In the genomic region with DNA sequence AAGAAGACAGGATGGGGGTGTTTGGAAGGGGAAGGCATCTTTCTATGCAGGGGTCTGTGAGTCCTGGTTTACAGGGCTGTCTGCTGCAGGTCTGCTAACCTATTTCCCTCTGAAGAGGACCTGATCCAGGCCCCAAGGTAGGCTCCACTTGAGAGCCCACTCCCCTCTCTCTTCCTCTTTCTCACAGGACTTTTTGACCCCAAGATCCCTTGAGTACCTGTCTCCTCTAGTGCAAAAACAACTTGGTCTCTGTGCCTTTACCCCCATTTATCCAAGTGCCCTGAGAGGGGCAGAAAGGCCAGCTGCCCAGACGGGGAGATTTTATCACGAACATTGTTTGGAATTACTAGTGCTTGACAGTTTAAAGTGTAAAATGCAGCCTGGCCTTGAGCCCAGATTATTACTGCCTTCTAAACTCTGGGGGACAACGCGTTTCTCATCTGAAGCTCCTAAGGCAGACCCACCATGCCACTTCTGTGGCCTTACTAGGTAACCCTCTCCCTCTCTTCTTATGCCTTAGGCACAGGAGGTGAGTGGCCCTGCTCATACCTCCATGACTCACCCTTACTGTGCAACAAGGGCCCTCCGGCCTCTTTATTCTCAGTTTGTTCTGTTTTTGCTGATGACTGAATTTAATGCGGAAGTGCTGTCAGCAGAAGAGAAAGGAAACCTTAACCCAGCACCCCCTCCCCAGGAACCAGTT, we compare ENCODE assay signal across 8 mouse cellular contexts.
DNase-seq lines count a peak whose midpoint lies in the region; ATAC-seq and TF ChIP-seq lines count a peak whose summit lies in the region.

No protein-coding gene starts in this region.

- H3K4me1 ChIP-seq in embryonic facial prominence, embryonic 13.5 days, result peaks cover 79% of the 10 kb centered on the region
- peaks cover 67% of the 10 kb centered on the region for H3K4me1 ChIP-seq in intestine, embryonic 16.5 days (ENCODE audit: control insufficient read depth, insufficient read depth, low read length)
- peaks cover 72% of the 10 kb centered on the region for H3K4me1 ChIP-seq in lung, embryonic 14.5 days (ENCODE audit: insufficient read depth)
- peaks cover 65% of the 10 kb centered on the region for H3K4me1 ChIP-seq in small intestine, adult 2 months (ENCODE audit: control insufficient read depth, insufficient read depth, insufficient read length, low read length)

- WGBS in embryonic facial prominence, embryonic 13.5 days, result 57% methylated on average over 6 of the region's 6 CpGs
- WGBS in intestine, embryonic 16.5 days, result 20% methylated on average over 6 of the region's 6 CpGs
- 19% methylated on average over 6 of the region's 6 CpGs for whole genome bisulfite sequencing in lung, embryonic 14.5 days
- WGBS in small intestine, adult 2 months, result 8% methylated on average over 6 of the region's 6 CpGs

- peak overlapping the region; percentile 99 for H3K27ac ChIP-seq in embryonic facial prominence, embryonic 13.5 days
- peak overlapping the region; percentile 100 for H3K27ac ChIP-seq in intestine, embryonic 16.5 days (ENCODE audit: low read length)
- H3K27ac ChIP-seq in lung, embryonic 14.5 days (ENCODE audit: low read depth), result peak overlapping the region; percentile 94
- H3K27ac ChIP-seq in small intestine, adult 2 months (ENCODE audit: insufficient read depth, low read depth, low read length), result peak overlapping the region; percentile 100

- no peak overlapping the region for H3K4me2 ChIP-seq in embryonic facial prominence, embryonic 13.5 days
- H3K4me2 ChIP-seq in intestine, embryonic 16.5 days (ENCODE audit: low read depth, low read length), result peak overlapping the region; percentile 14; the same call in 1 of the 2 replicates
- no peak overlapping the region for H3K4me2 ChIP-seq in lung, embryonic 14.5 days

- no peaks in the 10 kb centered on the region for H3K36me3 ChIP-seq in embryonic facial prominence, embryonic 13.5 days
- no peaks in the 10 kb centered on the region for H3K36me3 ChIP-seq in intestine, embryonic 16.5 days (ENCODE audit: control insufficient read depth, insufficient read depth, low read length)
- H3K36me3 ChIP-seq in lung, embryonic 14.5 days (ENCODE audit: insufficient read depth), result no peaks in the 10 kb centered on the region
- no peaks in the 10 kb centered on the region for H3K36me3 ChIP-seq in small intestine, adult 2 months (ENCODE audit: control insufficient read depth, insufficient read depth, low read length)

- DNase-seq in adrenal gland, adult (ENCODE audit: inconsistent age in 2 of 2, low spot score in 1 of 2), result peak; percentile 56 to 83
- DNase-seq in adrenal gland, postnatal 14 days, result no peak
- DNase-seq in lung, embryonic 14.5 days, result peak; percentile 84
- DNase-seq in frontal cortex, postnatal 36 days (ENCODE audit: low spot score in 2 of 2), result no peak
- no peak for DNase-seq in spleen, postnatal 14 days (ENCODE audit: low spot score in 2 of 2)

- H3K9ac ChIP-seq in embryonic facial prominence, embryonic 13.5 days, result 0 out of 2 replicates have a peak overlapping the region, but pooled peaks have one; percentile 36
- H3K9ac ChIP-seq in intestine, embryonic 16.5 days (ENCODE audit: low read depth, low read length), result peak overlapping the region; percentile 70
- H3K9ac ChIP-seq in lung, embryonic 14.5 days, result no peak overlapping the region

- no peaks in the 10 kb centered on the region for H3K27me3 ChIP-seq in embryonic facial prominence, embryonic 13.5 days
- no peaks in the 10 kb centered on the region for H3K27me3 ChIP-seq in intestine, embryonic 16.5 days (replicated peaks; ENCODE audit: control insufficient read depth, insufficient read depth, low read length)
- H3K27me3 ChIP-seq in lung, embryonic 14.5 days (ENCODE audit: insufficient read depth, low read length), result no peaks in the 10 kb centered on the region
- H3K27me3 ChIP-seq in small intestine, adult 2 months (ENCODE audit: control insufficient read depth, insufficient read depth, low read length), result no peaks in the 10 kb centered on the region

- H3K4me3 ChIP-seq in embryonic facial prominence, embryonic 13.5 days, result no peak overlapping the region
- H3K4me3 ChIP-seq in intestine, embryonic 16.5 days (ENCODE audit: low read length), result no peak overlapping the region; the same call in 1 of the 2 replicates
- H3K4me3 ChIP-seq in lung, embryonic 14.5 days (ENCODE audit: low read depth, low read length), result no peak overlapping the region
- no peak overlapping the region for H3K4me3 ChIP-seq in small intestine, adult 2 months (ENCODE audit: low read depth, low read length)

- ATAC-seq in embryonic facial prominence, embryonic 13.5 days (ENCODE audit: insufficient number of reproducible peaks, insufficient read depth, low FRiP score, low TSS enrichment, low read depth), result no peak
- no peak for ATAC-seq in intestine, embryonic 16.5 days
- ATAC-seq in lung, embryonic 14.5 days (ENCODE audit: insufficient read depth), result no peak

- no peak for TF ChIP-seq CTCF in lung, embryonic 14.5 days (IDR thresholded peaks at IDR 0.05; ENCODE audit: low read depth)
- TF ChIP-seq CTCF in small intestine, adult 2 months (IDR thresholded peaks at IDR 0.05; ENCODE audit: extremely low read depth, insufficient read length, insufficient replicate concordance, low read depth, low read length), result no peak

- H3K9me3 ChIP-seq in embryonic facial prominence, embryonic 13.5 days, result no peaks in the 10 kb centered on the region
- H3K9me3 ChIP-seq in intestine, embryonic 16.5 days (ENCODE audit: control insufficient read depth, low read length), result no peaks in the 10 kb centered on the region
- no peaks in the 10 kb centered on the region for H3K9me3 ChIP-seq in lung, embryonic 14.5 days (ENCODE audit: low read depth, low read length)

- TF ChIP-seq POLR2A in small intestine, adult 2 months (IDR thresholded peaks at IDR 0.05; ENCODE audit: low read depth, low read length), result no peak

Comparison
In these comparisons a context has a peak if more than half of its experiments do, and no peak if none do; other contexts are left out.
1. DNase-seq: peak in adrenal gland, adult (2 of 2) and lung, embryonic 14.5 days (single experiment); none in adrenal gland, postnatal 14 days (single experiment), frontal cortex, postnatal 36 days (0 of 2) and spleen, postnatal 14 days (0 of 2).
2. Peak in every context shown above with its lines, with median percentiles within 50 percentile points of each other: H3K27ac ChIP-seq.